Mouse (Mus musculus): Measurements from ENCODE around the gene Mical3.

Gene Mical3

DNA sequence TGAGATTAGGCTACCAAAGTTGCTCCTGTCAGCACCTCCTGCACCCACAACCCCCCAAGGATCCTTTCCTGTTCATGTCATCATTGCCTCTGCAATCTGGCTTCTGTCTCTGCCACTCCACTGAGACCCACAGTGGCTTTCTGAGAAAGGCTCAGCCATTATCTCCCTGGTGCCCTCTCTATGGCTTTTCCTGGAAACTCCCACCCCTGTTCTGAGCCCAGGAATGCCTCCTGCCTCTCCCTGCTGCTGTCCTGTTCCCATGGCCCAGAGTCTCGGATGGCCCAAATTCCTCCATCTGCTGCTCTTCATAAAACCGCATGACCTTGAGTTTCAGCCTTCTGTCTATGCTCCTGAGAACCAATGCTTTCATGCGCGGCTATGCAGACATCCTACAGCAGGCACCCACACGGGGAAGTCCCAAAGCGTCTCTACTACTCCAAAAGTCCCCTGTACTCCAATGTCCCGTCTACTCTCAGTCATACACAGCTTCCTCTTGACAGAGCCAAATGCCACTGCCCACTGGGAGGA lies 77.2 kb downstream of the Mical3 start:
- DNase-seq (ENCODE audit: low spot score): no peak

DNA sequence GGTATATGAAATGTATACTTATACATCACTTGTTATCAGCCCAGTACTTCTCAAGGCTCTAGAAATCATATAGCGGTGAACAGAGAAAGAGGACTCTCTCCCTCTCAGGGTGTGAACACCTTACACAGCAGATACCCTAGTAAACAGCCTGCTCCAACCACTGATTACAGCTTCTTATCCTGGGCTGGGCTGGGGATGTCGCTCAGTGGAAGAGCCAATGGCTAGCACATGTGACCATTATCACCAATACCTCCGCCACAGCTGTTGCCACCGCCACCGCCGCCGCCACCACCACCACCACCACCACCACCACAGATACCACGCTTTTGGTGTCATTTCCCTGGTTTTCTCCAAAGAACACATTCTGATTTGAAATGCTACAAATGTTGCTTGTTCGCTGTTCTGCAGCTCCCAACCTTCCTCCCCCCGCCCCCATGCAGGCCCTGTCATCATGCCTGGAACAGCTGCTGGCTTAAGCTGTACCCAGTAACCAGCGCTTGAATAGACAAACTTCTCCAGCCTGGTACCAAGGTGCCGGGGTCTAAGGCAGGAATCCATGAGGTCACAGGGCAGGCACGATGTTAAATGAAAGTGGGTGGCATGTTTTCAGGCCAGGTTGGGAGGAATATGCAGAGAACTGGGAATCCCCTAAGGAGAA lies 78.7 kb downstream of the Mical3 start:
- DNase-seq (ENCODE audit: low spot score): no peak

- no peak for DNase-seq (ENCODE audit: low spot score)
Observed at GRCm38 (mm10) chr6:121051411-121051810, 79.4 kb downstream of the Mical3 start.

GRCm38 (mm10) chr6:121048696-121049095 lies 82.1 kb downstream of the Mical3 start:
- DNase-seq (ENCODE audit: low spot score): no peak

DNA sequence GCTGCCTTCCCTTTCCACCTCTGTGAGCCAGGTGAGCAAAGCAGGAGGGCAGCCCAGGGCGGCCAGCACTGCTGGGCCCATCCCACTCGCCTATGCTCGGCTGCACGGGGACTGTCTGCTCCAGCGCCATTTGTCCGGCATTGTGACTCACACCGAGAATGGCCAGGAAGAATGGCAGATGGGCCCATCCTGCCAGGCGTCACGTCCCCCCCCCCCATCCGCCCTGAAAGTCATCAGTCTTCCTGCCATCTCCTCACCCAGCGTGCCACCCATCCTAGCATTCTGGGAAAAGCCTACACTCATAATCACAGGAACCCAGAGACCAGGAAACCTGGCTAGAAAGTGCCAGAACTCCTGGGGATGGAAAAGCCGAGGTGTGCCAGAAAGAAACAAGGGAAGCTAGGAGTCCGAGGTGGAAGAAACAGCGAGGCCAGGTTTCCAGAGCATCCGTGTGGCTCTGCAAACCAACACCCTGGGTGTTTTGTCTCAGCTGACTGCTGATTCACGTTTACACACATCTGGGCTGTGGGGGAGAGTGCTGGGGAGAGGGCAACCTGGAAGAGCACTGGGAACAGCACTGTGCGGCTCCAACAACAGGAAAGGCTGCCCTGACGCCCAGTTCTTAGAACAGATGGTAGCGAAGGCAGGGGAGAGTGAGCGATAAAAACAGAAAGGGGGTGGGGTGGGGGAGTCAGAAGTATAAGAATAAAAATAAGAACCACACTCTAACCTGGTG lies 85.3 kb downstream of the Mical3 start:
- no peak for DNase-seq (ENCODE audit: low spot score)

DNA sequence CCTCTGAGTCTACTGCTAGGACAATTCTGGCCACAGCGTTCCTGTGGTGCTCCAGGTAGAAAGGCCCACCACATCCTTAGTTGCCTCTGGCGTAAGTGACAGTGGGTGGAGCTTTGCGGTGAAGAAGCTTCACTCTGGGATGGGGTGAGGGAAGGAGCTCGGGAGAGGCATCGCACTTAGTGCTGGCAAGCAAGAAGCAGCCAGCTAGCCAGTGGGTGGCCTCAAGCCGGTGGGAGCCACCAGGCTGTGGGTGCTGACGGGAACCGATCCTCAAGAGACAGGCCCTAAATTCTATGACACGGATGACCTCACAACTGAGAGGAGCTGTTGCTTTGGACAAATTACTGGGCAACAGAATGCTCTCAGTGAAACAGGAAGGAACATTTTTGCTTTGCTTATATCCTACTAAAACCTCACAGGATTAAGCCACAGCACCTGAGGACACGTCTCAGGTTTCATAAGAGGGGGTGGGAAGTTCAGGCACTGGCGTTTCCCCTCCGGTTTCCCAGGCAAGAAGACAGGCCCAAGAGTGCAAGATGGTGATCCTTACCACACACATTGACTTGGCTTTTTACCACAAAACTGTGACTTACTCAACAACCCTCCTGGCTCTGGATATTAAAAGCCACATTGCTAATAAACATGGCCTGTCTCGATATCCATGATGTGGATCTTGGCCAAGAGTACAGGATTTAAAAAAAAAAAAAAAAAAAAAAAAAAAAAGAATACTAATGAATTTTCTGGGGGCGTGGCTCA lies 87.2 kb downstream of the Mical3 start:
- no peak for DNase-seq (ENCODE audit: low spot score)

DNA sequence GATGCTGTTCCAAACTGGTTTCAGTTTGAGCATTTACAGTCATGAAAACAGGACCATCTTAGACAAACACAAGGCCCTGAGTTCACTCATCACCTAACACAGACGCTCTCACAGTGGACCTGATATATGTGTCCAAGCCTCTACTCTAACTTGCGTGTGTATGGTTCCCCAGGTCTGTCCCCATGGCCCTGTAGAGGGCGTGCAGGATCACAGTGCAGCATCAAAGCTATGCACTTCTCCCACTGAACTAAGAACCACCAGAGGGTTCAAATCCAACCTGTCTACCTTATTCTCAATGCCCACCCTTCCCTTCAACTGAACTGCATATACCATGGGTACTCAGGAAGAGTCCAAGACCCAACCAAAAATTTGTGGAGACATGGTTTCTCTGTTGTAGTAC lies 91.1 kb downstream of the Mical3 start:
- DNase-seq (ENCODE audit: low spot score): no peak

DNA sequence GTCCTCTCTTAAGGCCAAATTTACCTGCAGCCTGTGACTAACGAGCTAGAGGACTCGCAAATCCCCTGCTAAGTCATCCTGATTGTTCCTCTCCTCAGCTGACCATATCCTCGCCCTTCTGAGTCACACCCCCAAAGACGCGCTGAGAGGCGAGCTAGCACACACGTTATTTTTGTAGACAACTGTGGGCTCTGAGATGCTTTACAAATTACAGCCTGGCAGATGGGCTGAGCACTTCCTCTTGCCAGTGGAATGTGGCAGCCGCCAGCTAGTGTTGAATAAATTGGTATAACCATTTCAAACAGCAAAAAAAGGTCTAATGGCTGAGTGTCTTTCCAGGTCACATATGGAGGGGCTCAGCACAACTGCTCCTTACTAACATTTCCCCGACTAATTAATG lies 91.5 kb downstream of the Mical3 start:
- no peak for DNase-seq (ENCODE audit: low spot score)

DNA sequence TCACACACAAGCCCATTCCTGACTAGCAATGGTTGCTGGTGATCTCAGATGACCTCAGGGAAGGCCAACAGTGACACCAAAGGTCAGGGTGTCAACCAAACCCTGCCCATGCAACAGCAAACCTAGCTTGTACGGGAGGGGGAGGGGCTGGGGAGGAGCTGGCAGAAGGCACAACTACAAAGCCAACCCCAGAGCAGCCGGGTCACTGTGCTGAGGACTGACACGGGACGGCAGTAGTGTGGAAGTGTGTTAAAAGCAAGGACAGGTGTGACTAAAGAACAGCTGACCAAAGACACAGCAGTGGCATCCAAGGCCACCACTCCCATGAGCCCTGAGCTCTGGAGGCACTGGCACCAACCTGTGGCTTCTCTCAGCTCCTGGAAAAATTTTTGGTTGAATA lies 93.7 kb downstream of the Mical3 start:
- no peak for DNase-seq (ENCODE audit: low spot score)

DNA sequence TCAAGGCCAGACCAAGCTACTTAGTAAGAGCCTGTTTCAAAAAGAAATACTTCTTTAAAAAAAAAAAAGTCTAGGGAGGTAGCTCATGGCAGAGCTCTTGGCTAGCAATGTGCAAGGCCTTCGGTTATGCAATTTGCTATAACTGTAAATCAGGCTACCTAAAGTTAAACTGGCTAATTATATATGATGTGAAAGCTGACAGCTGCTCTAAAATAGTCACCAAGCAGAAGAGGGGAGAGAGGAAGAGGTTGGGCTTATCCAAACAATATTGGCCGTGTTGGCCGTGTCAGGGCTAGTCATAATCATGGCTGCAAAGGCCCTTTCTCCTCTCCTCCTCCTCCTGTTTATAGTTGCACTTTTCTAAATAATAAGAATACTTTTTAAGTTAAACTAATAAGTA lies 94.9 kb downstream of the Mical3 start:
- no peak for DNase-seq (ENCODE audit: low spot score)

DNA sequence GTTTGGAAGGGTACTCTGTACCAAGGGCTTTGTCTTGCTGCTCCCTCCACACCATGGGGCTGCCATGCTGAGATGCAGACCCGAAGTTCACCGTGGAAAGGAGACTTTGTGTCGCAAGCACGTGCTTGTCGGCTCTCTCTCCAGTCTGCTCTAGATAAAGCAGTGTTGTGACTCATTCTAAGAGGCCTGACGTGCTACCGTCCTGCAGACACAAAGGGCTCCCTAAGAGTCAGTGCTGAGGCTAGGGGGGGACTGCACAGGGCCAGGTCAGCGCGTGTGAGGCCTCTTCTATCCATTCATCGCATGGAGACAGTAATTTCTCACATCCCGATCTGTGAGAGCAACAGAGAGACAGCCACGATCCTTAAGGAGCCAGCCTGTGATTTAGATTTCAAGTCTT lies 95.5 kb downstream of the Mical3 start:
- no peak for DNase-seq (ENCODE audit: low spot score)

- DNase-seq (ENCODE audit: low spot score): no peak
Observed at GRCm38 (mm10) chr6:121033250-121033649, 97.5 kb downstream of the Mical3 start.

- no peak for DNase-seq (ENCODE audit: low spot score)
Observed at GRCm38 (mm10) chr6:121031370-121031769, 99.4 kb downstream of the Mical3 start.

- DNase-seq (ENCODE audit: low spot score): no peak
Observed at GRCm38 (mm10) chr6:121029897-121030589, 100.8 kb downstream of the Mical3 start.

GRCm38 (mm10) chr6:121028514-121028913 lies 102.3 kb downstream of the Mical3 start:
- no peak for DNase-seq (ENCODE audit: low spot score)

- no peak for DNase-seq (ENCODE audit: low spot score)
Observed at GRCm38 (mm10) chr6:121027314-121027713, 103.5 kb downstream of the Mical3 start.

GRCm38 (mm10) chr6:121026866-121027265 lies 103.9 kb downstream of the Mical3 start:
- no peak for DNase-seq (ENCODE audit: low spot score)

GRCm38 (mm10) chr6:121026019-121026584 lies 104.7 kb downstream of the Mical3 start:
- no peak for DNase-seq (ENCODE audit: low spot score)

- DNase-seq (ENCODE audit: low spot score): no peak
Observed at GRCm38 (mm10) chr6:121018147-121018546, 112.7 kb downstream of the Mical3 start.

DNA sequence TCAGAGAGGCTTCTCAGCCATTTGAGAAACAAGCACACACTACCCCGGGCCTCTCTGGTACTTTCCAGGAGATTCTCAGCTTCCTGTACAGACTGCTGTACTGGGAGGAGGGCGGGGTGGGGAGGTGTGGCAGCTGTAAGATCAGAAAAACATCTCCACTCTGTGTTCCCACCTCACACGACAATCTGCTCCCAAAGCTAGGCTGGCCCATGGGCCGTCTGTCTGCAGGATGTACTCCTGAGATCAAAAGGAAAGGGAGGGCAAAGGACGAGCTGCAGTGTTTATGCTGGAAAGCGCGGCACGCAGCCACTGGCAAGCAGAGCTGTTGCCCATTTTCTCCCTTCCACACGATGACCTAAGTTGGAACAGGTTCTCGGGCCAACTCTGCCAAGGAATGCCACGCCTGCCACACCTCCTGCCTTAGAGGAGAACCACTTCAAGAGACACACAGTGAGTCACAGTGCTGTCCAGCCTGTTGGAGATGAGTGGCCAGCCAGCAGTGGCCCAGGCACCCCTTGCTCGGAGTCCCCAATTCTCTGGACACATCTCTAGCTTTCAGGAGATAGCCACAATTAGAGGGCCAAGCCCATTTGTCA lies 113.3 kb downstream of the Mical3 start:
- DNase-seq (ENCODE audit: low spot score): peak; percentile 43

DNA sequence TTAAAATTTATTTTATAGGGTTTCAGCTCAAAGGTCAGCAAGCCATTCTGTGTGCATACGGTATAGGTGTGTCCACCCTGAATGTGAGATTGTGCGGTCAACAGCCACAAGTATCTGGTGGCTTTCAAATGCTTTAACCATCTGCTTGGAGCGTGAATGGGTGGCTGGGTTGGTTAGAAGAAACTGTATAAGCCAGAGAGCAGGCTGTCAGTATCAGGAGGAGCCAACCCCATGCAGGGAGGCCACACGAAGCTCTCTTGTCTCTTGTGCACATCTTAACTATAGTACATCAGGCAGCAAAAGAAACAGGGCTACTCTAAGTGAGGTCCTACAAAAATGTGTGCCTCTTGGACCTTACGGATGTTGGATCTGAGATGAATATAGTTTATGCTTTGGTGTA lies 114.7 kb downstream of the Mical3 start:
- no peak for DNase-seq (ENCODE audit: low spot score)
